In genomic region chr3:88464425-88464824, GRCm38 (mm10) we compare ENCODE assay signal across 1 mouse cellular context.
TF ChIP-seq lines count a peak whose summit lies in the region.

No protein-coding gene starts in this region.

TF ChIP-seq in C2C12, 6 proteins besides CTCF, POLR2A, EP300 and RAD21 (continued from another document):
- TF ChIP-seq MYOD1 (IDR thresholded peaks at IDR 0.05; ENCODE audit: control insufficient read depth, insufficient read length, low read depth) (no peak), MYOG (IDR thresholded peaks at IDR 0.05; ENCODE audit: control insufficient read depth, extremely low read depth, insufficient read length) (no peak)
